Mouse (Mus musculus) lung, postnatal 0 days (tissue): ENCODE results near the gene Znrf2. TPM values are rescaled to one million over a fixed set of nuclear protein-coding genes. Genes with fewer than 3 reads are reported as not detected.

Experiments
- ATAC-seq: fragments of 200-750 bp; cut with Nextera tagmentation; 2 replicates; pipeline ENCODE4 v1.8.0; 2017; ENCODE audit warnings: moderate library complexity
- DNase-seq: peaks from one replicate; pipeline ENCODE4 v3.0.0-alpha.2; 2016; ENCODE audit warnings: low spot score
- H3K27ac ChIP-seq: fragments of 300-500 bp; sonication (generic); 2 replicates; pipeline ENCODE4 v1.5.1; 2014; ENCODE audit warnings: antibody characterized with exemption, mild to moderate bottlenecking, low read length, mixed read lengths
- H3K27me3 ChIP-seq: fragments of 300-500 bp; sonication (generic); replicated peaks from 2 replicates; pipeline ENCODE4 v1.6.1; 2014; ENCODE audit warnings: low read length, mixed read lengths; ENCODE audit not compliant: insufficient read depth
- H3K36me3 ChIP-seq: fragments of 300-500 bp; sonication (generic); 2 replicates; pipeline ENCODE4 v1.6.1; 2014; ENCODE audit warnings: low read length, mixed read lengths; ENCODE audit not compliant: insufficient read depth
- H3K4me1 ChIP-seq: fragments of 300-500 bp; sonication (generic); 2 replicates; pipeline ENCODE4 v1.6.1; 2014; ENCODE audit warnings: antibody characterized with exemption, low read depth, low read length, mixed read lengths; ENCODE audit not compliant: insufficient read depth
- H3K4me2 ChIP-seq: fragments of 300-500 bp; sonication (generic); replicated peaks from 2 replicates; pipeline ENCODE4 v1.6.1; 2014; ENCODE audit warnings: low read depth, mild to moderate bottlenecking, low read length, moderate library complexity, mixed read lengths
- H3K4me3 ChIP-seq: fragments of 300-500 bp; sonication (generic); 2 replicates; pipeline ENCODE4 v1.5.1; 2014; ENCODE audit warnings: low read depth, low read length
- H3K9ac ChIP-seq: fragments of 300-500 bp; sonication (generic); replicated peaks from 2 replicates; pipeline ENCODE4 v1.6.1; 2014; ENCODE audit warnings: low read depth, mild to moderate bottlenecking
- H3K9me3 ChIP-seq: fragments of 300-500 bp; sonication (generic); 2 replicates; pipeline ENCODE4 v1.6.1; 2016; ENCODE audit warnings: low read length, mixed read lengths
- CTCF ChIP-seq: IDR thresholded peaks from 2 replicates; pipeline ENCODE4 v1.5.1; 2016; ENCODE audit warnings: antibody characterized with exemption, mild to moderate bottlenecking
- EP300 ChIP-seq: IDR thresholded peaks from 2 replicates; pipeline ENCODE4 v1.6.1; 2016; ENCODE audit warnings: antibody characterized with exemption, mild to moderate bottlenecking, control low read depth
- WGBS: fragments of 180-500 bp; shearing (Covaris S2); extraction: QIAGEN DNeasy Blood & Tissue Kit; methylation state at CpG from one replicate; pipeline ENCODE4 v1.1.7; 2014; 5-methylcytosine and 5-hydroxymethylcytosine counted together
- polyA plus RNA-seq: library from polyadenylated mRNA; unstranded; fragments of >200 nt; fragmentation: Nextera tagmentation; extraction: Ambion mirVana; gene quantifications from 2 replicates; pipeline ENCODE4 v1.2.1, GENCODE M21; 2015

Gene Znrf2
- polyA plus RNA-seq, 1 experiment from 2014 or later = 4.6 TPM

GRCm38 (mm10) chr6:54804066-54804864 lies 12.5 kb upstream of the Znrf2 start:
- TF ChIP-seq EP300 = no peak
- no peak for TF ChIP-seq CTCF
- no peaks in the 10 kb centered on the region for H3K9me3 ChIP-seq
- peak; percentile 48; the same call in 1 of the 2 replicates for ATAC-seq
- DNase-seq = peak; percentile 44
- WGBS = 46% methylated on average over 18 of the region's 18 CpGs
- H3K4me3 ChIP-seq = no peak overlapping the region
- no peaks in the 10 kb centered on the region for H3K27me3 ChIP-seq
- H3K4me1 ChIP-seq = no peaks in the 10 kb centered on the region
- no peak overlapping the region for H3K4me2 ChIP-seq
- H3K9ac ChIP-seq = no peak overlapping the region
- H3K27ac ChIP-seq = no peak overlapping the region
- H3K36me3 ChIP-seq = no peaks in the 10 kb centered on the region

GRCm38 (mm10) chr6:54805779-54806178 lies 10.9 kb upstream of the Znrf2 start:
- Histone ChIP-seq H3K4me1 (no peaks in the 10 kb centered on the region), H3K36me3 (no peaks in the 10 kb centered on the region), H3K27ac (no peak overlapping the region), H3K9me3 (no peaks in the 10 kb centered on the region), H3K4me3 (no peak overlapping the region), H3K4me2 (no peak overlapping the region), H3K27me3 (no peaks in the 10 kb centered on the region), H3K9ac (no peak overlapping the region)
- no peak for TF ChIP-seq CTCF
- no peak for TF ChIP-seq EP300
- no peak for ATAC-seq
- 90% methylated on average over 5 of the region's 5 CpGs for WGBS
- no peak for DNase-seq

GRCm38 (mm10) chr6:54809531-54810313 lies 7.0 kb upstream of the Znrf2 start:
- Histone ChIP-seq H3K4me1 (peaks cover 17% of the 10 kb centered on the region; the same call in 1 of the 2 replicates), H3K27ac (no peak overlapping the region), H3K9ac (no peak overlapping the region), H3K27me3 (no peaks in the 10 kb centered on the region), H3K4me3 (no peak overlapping the region), H3K36me3 (no peaks in the 10 kb centered on the region), H3K9me3 (no peaks in the 10 kb centered on the region), H3K4me2 (no peak overlapping the region)
- 64% methylated on average over 7 of the region's 7 CpGs for WGBS
- DNase-seq (peak; percentile 44), ATAC-seq (peak; percentile 49)
- TF ChIP-seq CTCF (peak; percentile 67), EP300 (no peak)

DNA sequence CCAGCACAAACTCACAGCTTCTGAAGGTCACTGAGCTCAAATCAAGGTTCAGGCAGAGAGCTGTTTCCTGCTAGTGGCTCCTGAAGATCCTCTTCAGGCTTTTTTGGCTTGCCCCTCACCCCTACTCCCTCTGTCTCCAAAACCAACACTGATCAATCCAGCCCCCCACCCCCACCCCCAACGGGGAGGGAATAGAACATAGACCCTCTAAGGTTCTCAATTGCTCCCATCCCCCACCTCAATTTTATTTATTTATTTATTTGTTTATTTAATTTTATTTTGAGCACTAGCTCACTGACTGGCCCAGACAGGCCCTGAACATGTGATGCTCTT lies 6.4 kb upstream of the Znrf2 start:
- 45% methylated on average over 1 of the region's 1 CpGs for WGBS
- H3K27ac ChIP-seq = no peak overlapping the region
- no peaks in the 10 kb centered on the region for H3K9me3 ChIP-seq
- no peaks in the 10 kb centered on the region for H3K36me3 ChIP-seq
- no peak overlapping the region for H3K4me2 ChIP-seq
- H3K27me3 ChIP-seq = no peaks in the 10 kb centered on the region
- H3K9ac ChIP-seq = no peak overlapping the region
- no peak for ATAC-seq
- H3K4me3 ChIP-seq = no peak overlapping the region
- no peak for DNase-seq
- peaks cover 17% of the 10 kb centered on the region; the same call in 1 of the 2 replicates for H3K4me1 ChIP-seq
- no peak for TF ChIP-seq EP300

DNA sequence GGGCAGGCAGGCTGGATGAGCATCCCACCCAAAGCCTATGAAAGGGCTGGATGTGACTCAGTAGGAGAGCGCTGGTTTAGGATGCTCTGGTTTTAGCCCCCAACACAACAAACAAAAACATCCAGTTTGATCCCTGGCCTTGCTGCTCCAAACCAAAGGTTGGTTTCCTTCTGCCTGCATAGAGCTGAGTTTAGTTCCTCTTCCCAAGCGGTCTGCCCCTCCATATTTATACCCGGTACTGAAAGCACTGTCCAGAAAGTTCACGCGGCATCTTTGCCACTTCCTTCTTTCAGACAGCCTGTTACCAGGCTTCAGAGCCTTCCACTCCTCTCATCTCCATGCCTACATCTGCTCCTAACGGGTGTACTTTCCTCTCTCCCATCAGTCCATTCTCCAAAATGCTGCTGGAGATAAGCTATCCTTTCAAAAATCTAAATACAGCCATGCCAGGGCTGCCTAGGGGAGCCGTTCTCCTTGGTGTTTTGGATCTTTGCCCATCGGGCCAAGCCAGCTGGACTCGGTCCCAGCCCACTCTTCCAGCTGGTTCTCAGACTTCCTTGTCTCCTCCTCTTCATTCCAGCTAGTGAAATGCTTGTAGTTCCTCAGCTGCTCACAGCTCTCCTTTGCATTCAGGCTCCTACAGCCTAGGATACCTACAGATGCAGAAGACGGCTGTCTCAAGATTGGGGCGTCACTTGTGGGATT lies 5.0 kb upstream of the Znrf2 start:
- DNase-seq = peak; percentile 83
- peak overlapping the region; percentile 28 for H3K4me2 ChIP-seq
- H3K9me3 ChIP-seq = no peaks in the 10 kb centered on the region
- ATAC-seq = peak; percentile 2; the same call in 1 of the 2 replicates
- no peaks in the 10 kb centered on the region for H3K36me3 ChIP-seq
- TF ChIP-seq CTCF (no peak), EP300 (no peak)
- 29% methylated on average over 11 of the region's 11 CpGs for WGBS
- H3K4me1 ChIP-seq = peaks cover 17% of the 10 kb centered on the region; the same call in 1 of the 2 replicates
- H3K4me3 ChIP-seq = no peak overlapping the region
- H3K9ac ChIP-seq = no peak overlapping the region
- no peaks in the 10 kb centered on the region for H3K27me3 ChIP-seq
- peak overlapping the region; percentile 47 for H3K27ac ChIP-seq

DNA sequence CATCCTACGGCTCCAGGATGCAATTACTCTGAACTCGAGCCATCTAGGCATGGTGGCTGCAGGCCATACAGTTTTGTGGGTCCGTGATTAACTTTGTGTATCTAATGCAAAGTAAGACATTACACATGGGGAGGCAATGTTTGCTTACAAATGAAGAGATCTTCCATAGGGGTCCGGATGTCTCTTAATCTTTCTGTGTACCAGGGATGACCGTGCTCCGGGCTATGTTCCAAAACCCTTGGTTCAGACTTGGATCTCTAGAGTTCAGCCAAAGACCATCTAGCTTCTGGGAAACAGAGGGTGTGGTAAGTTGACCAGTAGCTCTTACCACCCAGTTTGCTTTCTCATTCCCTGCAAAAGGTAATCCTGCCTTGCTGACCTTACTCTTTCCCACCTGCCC lies 4.4 kb upstream of the Znrf2 start:
- no peak overlapping the region; the same call in 1 of the 2 replicates for H3K4me2 ChIP-seq
- H3K27ac ChIP-seq = peak overlapping the region; percentile 47
- ATAC-seq (no peak), DNase-seq (peak; percentile 81)
- H3K27me3 ChIP-seq = no peaks in the 10 kb centered on the region
- H3K36me3 ChIP-seq = no peaks in the 10 kb centered on the region
- 41% methylated on average over 6 of the region's 6 CpGs for WGBS
- peak; percentile 31; the same call in 1 of the 2 replicates for TF ChIP-seq EP300
- TF ChIP-seq CTCF = no peak
- peaks cover 17% of the 10 kb centered on the region; the same call in 1 of the 2 replicates for H3K4me1 ChIP-seq
- no peaks in the 10 kb centered on the region for H3K9me3 ChIP-seq
- no peak overlapping the region for H3K4me3 ChIP-seq
- no peak overlapping the region for H3K9ac ChIP-seq
